Mouse (Mus musculus) midbrain, embryonic 16.5 days (tissue): ENCODE results near the gene Ccdc170. TPM values are rescaled to one million over a fixed set of nuclear protein-coding genes. Genes with fewer than 3 reads are reported as not detected.

Experiments
- ATAC-seq: fragments of 200-750 bp; cut with Nextera tagmentation; 2 replicates; pipeline ENCODE4 v1.8.0; 2017; ENCODE audit warnings: moderate TSS enrichment
- H3K27ac ChIP-seq: fragments of 300-500 bp; sonication (generic); 2 replicates; pipeline ENCODE4 v1.5.1; 2014; ENCODE audit warnings: mild to moderate bottlenecking, low read length, mixed read lengths
- H3K27me3 ChIP-seq: fragments of 300-500 bp; sonication (generic); 2 replicates; pipeline ENCODE4 v1.6.1; 2014; ENCODE audit warnings: low read depth, low read length, mixed read lengths; ENCODE audit not compliant: control insufficient read depth, insufficient read depth
- H3K36me3 ChIP-seq: fragments of 300-500 bp; sonication (generic); 2 replicates; pipeline ENCODE4 v1.6.1; 2014; ENCODE audit warnings: mild to moderate bottlenecking, low read length, moderate library complexity, mixed read lengths; ENCODE audit not compliant: control insufficient read depth, insufficient read depth
- H3K4me1 ChIP-seq: fragments of 300-500 bp; sonication (generic); 2 replicates; pipeline ENCODE4 v1.6.1; 2014; ENCODE audit warnings: mild to moderate bottlenecking, low read length, mixed read lengths; ENCODE audit not compliant: control insufficient read depth, insufficient read depth
- H3K4me2 ChIP-seq: fragments of 300-500 bp; sonication (generic); 2 replicates; pipeline ENCODE4 v1.6.1; 2014; ENCODE audit warnings: mild to moderate bottlenecking, low read length, mixed read lengths
- H3K4me3 ChIP-seq: fragments of 300-500 bp; sonication (generic); 2 replicates; pipeline ENCODE4 v1.5.1; 2014; ENCODE audit warnings: low read depth, mild to moderate bottlenecking, low read length, moderate library complexity, mixed read lengths
- H3K9ac ChIP-seq: fragments of 300-500 bp; sonication (generic); 2 replicates; pipeline ENCODE4 v1.6.1; 2014; ENCODE audit warnings: low read depth, low read length, mixed read lengths
- H3K9me3 ChIP-seq: fragments of 300-500 bp; sonication (generic); replicated peaks from 2 replicates; pipeline ENCODE4 v1.6.1; 2014; ENCODE audit warnings: mild to moderate bottlenecking, low read length, mixed read lengths; ENCODE audit not compliant: control insufficient read depth, poor library complexity, severe bottlenecking
- WGBS: fragments of 180-500 bp; shearing (Covaris S2); extraction: QIAGEN DNeasy Blood & Tissue Kit; methylation state at CpG from one replicate; pipeline ENCODE4 v1.1.7; 2014; 5-methylcytosine and 5-hydroxymethylcytosine counted together
- polyA plus RNA-seq: library from polyadenylated mRNA; unstranded; fragments of >200 nt; fragmentation: Nextera tagmentation; extraction: Ambion mirVana; gene quantifications from 2 replicates; pipeline ENCODE4 v1.2.1, GENCODE M21; 2015

The Ccdc170 gene
- polyA plus RNA-seq, 1 experiment from 2014 or later: 0.54 TPM

- 86% methylated on average over 3 of the region's 3 CpGs for WGBS
- H3K27me3 ChIP-seq: no peaks in the 10 kb centered on the region
- H3K36me3 ChIP-seq: no peaks in the 10 kb centered on the region
- H3K4me2 ChIP-seq: no peak overlapping the region
- no peak overlapping the region for H3K27ac ChIP-seq
- no peak for ATAC-seq
- H3K4me3 ChIP-seq: no peak overlapping the region
- no peak overlapping the region for H3K9ac ChIP-seq
- no peaks in the 10 kb centered on the region for H3K4me1 ChIP-seq
- H3K9me3 ChIP-seq: no peaks in the 10 kb centered on the region
These were observed 6.9 kb upstream of the Ccdc170 start for GRCm38 (mm10) chr10:4475431-4475830.

GRCm38 (mm10) chr10:4476604-4477003, 5.7 kb upstream of the Ccdc170 start:
- ATAC-seq: no peak
- 96% methylated on average over 5 of the region's 5 CpGs for WGBS
- Histone ChIP-seq H3K27ac (no peak overlapping the region), H3K27me3 (no peaks in the 10 kb centered on the region), H3K9ac (no peak overlapping the region), H3K36me3 (no peaks in the 10 kb centered on the region), H3K4me1 (no peaks in the 10 kb centered on the region), H3K4me3 (no peak overlapping the region), H3K4me2 (no peak overlapping the region), H3K9me3 (no peaks in the 10 kb centered on the region)

GRCm38 (mm10) chr10:4480929-4481328, 1.4 kb upstream of the Ccdc170 start:
- H3K9ac ChIP-seq: no peak overlapping the region
- H3K4me3 ChIP-seq: no peak overlapping the region
- H3K4me1 ChIP-seq: no peaks in the 10 kb centered on the region
- WGBS: 81% methylated on average over 3 of the region's 3 CpGs
- H3K36me3 ChIP-seq: no peaks in the 10 kb centered on the region
- no peak for ATAC-seq
- H3K9me3 ChIP-seq: no peaks in the 10 kb centered on the region
- H3K4me2 ChIP-seq: no peak overlapping the region
- no peaks in the 10 kb centered on the region for H3K27me3 ChIP-seq
- no peak overlapping the region for H3K27ac ChIP-seq

GRCm38 (mm10) chr10:4481695-4482094, 607 bp upstream of the Ccdc170 start:
- no peaks in the 10 kb centered on the region for H3K9me3 ChIP-seq
- H3K27me3 ChIP-seq: no peaks in the 10 kb centered on the region
- H3K4me3 ChIP-seq: no peak overlapping the region
- H3K4me2 ChIP-seq: no peak overlapping the region
- WGBS: 89% methylated on average over 8 of the region's 8 CpGs
- no peak overlapping the region for H3K9ac ChIP-seq
- no peak overlapping the region for H3K27ac ChIP-seq
- ATAC-seq: no peak
- H3K4me1 ChIP-seq: no peaks in the 10 kb centered on the region
- no peaks in the 10 kb centered on the region for H3K36me3 ChIP-seq

- no peak overlapping the region for H3K27ac ChIP-seq
- H3K36me3 ChIP-seq: no peaks in the 10 kb centered on the region
- no peak overlapping the region for H3K4me3 ChIP-seq
- H3K9me3 ChIP-seq: no peaks in the 10 kb centered on the region
- H3K27me3 ChIP-seq: no peaks in the 10 kb centered on the region
- no peak for ATAC-seq
- H3K4me1 ChIP-seq: no peaks in the 10 kb centered on the region
- no peak overlapping the region for H3K4me2 ChIP-seq
- H3K9ac ChIP-seq: no peak overlapping the region
- 89% methylated on average over 1 of the region's 1 CpGs for WGBS
These were observed 1.5 kb downstream of the Ccdc170 start for GRCm38 (mm10) chr10:4483848-4484247.

GRCm38 (mm10) chr10:4484986-4485385, 2.7 kb downstream of the Ccdc170 start:
- no peak for ATAC-seq
- Histone ChIP-seq H3K4me3 (no peak overlapping the region), H3K4me1 (no peaks in the 10 kb centered on the region), H3K36me3 (no peaks in the 10 kb centered on the region), H3K27me3 (no peaks in the 10 kb centered on the region), H3K9ac (no peak overlapping the region), H3K27ac (no peak overlapping the region), H3K9me3 (no peaks in the 10 kb centered on the region), H3K4me2 (no peak overlapping the region)
- whole genome bisulfite sequencing: 83% methylated on average over 9 of the region's 9 CpGs

- no peak overlapping the region for H3K27ac ChIP-seq
- no peak overlapping the region for H3K9ac ChIP-seq
- WGBS: 74% methylated on average over 5 of the region's 5 CpGs
- H3K9me3 ChIP-seq: no peaks in the 10 kb centered on the region
- no peak for ATAC-seq
- H3K4me2 ChIP-seq: no peak overlapping the region
- no peak overlapping the region for H3K4me3 ChIP-seq
- no peaks in the 10 kb centered on the region for H3K4me1 ChIP-seq
- no peaks in the 10 kb centered on the region for H3K36me3 ChIP-seq
- H3K27me3 ChIP-seq: no peaks in the 10 kb centered on the region
These were observed 7.6 kb downstream of the Ccdc170 start for GRCm38 (mm10) chr10:4489865-4490264.

- Histone ChIP-seq H3K36me3 (no peaks in the 10 kb centered on the region), H3K9me3 (no peaks in the 10 kb centered on the region), H3K4me3 (no peak overlapping the region), H3K4me2 (no peak overlapping the region), H3K27me3 (no peaks in the 10 kb centered on the region), H3K27ac (no peak overlapping the region), H3K9ac (no peak overlapping the region), H3K4me1 (no peaks in the 10 kb centered on the region)
- 39% methylated on average over 2 of the region's 3 CpGs for WGBS
- ATAC-seq: no peak
These were observed 9.0 kb downstream of the Ccdc170 start for GRCm38 (mm10) chr10:4491281-4491680.

GRCm38 (mm10) chr10:4492045-4492444, 9.7 kb downstream of the Ccdc170 start:
- no peaks in the 10 kb centered on the region for H3K36me3 ChIP-seq
- no peak overlapping the region for H3K4me2 ChIP-seq
- H3K9ac ChIP-seq: no peak overlapping the region
- no peak overlapping the region for H3K4me3 ChIP-seq
- H3K27ac ChIP-seq: no peak overlapping the region
- H3K27me3 ChIP-seq: no peaks in the 10 kb centered on the region
- no peaks in the 10 kb centered on the region for H3K9me3 ChIP-seq
- 40% methylated on average over 1 of the region's 1 CpGs for WGBS
- ATAC-seq: no peak
- no peaks in the 10 kb centered on the region for H3K4me1 ChIP-seq

GRCm38 (mm10) chr10:4492909-4493308, 10.6 kb downstream of the Ccdc170 start:
- no peaks in the 10 kb centered on the region for H3K4me1 ChIP-seq
- ATAC-seq: no peak
- H3K9ac ChIP-seq: no peak overlapping the region
- H3K36me3 ChIP-seq: no peaks in the 10 kb centered on the region
- no peak overlapping the region for H3K27ac ChIP-seq
- H3K4me3 ChIP-seq: no peak overlapping the region
- H3K4me2 ChIP-seq: no peak overlapping the region
- no peaks in the 10 kb centered on the region for H3K27me3 ChIP-seq
- WGBS: 8% methylated on average over 4 of the region's 4 CpGs
- no peaks in the 10 kb centered on the region for H3K9me3 ChIP-seq
